Mouse (Mus musculus) Muller cell, postnatal 12 days (primary cell): ENCODE measurements at regions not wholly inside any gene's neighbourhood (a gene's known extent, or its start where the extent isn't known, plus 50 kb on each side); places are given as distances from the start of the nearest gene placed in this dataset.

Experiments used
- DNase-seq: peaks from one replicate; pipeline ENCODE4 v3.0.0-alpha.2; 2015; ENCODE audit errors: inconsistent ontology term

DNA sequence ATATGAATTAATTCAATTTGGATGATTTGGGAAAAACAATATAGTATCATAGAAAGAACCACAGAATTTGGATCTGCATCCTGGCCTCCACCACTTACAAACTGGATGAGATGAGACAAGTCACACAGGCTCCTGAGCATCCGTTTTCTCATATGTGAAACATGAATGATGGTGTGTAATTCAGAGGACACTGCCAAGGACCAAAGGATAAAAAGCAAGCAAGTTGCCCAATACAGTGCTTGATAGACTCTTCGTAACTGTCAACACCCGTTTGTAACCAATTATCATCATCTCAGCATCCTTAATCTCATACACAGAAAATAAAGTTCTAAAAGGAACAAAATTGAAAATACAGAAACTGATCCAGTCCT is 305.8 kb downstream of the Fam49a start:
- DNase-seq, result no peak

DNA sequence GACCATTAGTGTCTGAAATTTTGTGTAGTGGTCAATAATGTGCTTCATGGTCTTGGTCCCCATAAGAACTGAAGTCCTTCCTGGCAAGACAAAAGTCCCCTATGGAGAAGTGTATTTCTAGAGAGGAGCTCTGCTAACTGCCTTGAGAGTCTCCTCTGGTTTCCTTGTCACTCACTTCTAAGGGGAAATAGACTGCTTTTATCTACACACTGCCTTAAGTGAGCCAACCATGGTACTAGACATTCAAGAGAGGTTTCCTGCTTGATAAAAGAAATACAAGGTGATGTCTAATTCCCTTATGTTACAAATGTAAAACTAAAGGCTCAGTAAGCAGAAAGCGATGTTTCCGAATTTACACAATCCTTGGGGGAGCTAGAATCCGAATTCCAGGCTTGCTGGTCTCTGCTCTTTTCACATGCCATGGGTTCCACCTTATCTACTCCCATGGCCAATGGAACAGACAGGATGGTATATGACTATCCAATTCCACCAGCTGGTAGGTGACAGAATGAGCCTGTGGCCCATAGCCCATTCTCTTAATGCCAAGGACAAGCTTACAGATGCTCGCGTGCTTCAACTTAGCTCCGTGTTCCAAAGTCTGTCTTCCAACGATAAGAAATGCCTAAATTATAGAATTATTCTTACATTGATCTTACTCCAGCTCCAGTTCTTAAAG is 305.3 kb downstream of the Fam49a start:
- no peak for DNase-seq

DNA sequence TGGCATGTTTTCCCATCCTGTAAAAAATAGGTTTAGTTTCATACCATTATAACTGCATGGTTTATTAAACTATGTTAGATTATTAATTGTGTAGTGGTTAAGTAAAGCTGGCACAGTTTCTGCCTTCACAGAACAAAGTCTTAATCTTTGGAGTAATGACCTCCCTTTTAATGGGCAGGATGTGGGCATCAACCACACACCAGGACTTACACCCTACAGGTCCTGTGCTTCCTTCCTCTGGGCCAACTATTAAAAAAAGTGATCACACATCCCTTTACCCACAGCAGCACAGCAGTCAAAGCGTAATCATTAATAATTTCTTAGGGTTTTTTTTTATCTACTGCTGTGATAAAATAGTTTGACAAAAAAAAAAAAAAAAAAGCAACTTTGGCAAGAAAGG is 300.3 kb downstream of the Fam49a start:
- DNase-seq, result no peak

DNA sequence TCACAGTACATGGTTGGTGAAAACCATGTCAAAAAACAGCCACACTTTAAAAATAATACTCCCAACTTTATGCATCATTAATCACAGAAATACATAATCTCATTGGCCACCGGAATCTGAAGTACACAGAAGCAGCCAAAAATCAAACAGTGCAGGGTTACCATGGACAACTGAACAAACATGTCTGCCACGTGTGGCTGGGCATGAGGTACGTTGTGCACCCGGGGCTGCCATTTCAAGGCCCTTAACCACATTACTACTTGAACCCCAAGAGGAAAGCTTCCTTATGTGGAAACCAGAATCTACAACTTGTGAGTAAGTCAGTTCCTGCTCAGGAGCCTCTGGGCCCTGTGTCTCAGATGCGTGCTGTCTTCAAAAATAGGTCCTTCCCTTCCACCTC is 289.9 kb downstream of the Fam49a start:
- no peak for DNase-seq

DNA sequence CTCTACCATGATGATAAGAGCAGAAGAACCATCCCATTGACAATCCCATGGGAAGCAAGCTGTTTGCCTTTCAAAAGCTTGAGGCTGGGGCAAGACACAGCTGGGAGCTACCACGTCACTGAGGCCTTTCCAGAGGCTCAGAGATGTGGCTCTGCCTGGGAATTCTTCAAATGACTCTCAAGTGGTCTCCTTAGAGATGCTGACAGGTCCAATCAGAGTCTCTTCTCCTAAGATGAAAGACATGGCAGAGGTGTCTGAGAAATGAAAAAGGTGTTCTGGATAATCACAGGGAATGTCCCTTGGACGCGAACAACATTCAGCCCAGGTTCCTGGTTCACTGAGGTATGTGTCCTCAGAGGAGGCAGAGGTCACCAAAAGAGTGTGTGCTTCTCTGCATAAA is 287.7 kb downstream of the Fam49a start:
- no peak for DNase-seq

DNA sequence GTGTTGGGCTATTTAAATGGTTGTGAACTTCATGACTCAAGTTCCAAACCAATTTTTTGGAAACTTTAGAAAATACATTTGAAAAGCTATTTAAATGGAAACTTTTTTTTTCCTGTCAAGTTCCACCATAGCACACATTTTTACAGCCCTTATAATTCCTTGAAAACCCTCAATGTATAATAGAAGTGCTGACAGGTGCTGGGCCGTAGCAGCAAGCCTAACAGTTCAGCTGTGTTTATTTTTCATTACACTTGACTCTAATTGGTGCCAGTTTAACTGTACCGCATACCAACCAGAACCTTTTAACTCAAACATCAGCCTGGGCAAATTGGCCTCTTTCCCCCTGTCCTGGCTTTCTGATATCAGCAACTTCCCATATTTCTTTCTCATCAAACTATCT is 286.7 kb downstream of the Fam49a start:
- DNase-seq, result no peak

DNA sequence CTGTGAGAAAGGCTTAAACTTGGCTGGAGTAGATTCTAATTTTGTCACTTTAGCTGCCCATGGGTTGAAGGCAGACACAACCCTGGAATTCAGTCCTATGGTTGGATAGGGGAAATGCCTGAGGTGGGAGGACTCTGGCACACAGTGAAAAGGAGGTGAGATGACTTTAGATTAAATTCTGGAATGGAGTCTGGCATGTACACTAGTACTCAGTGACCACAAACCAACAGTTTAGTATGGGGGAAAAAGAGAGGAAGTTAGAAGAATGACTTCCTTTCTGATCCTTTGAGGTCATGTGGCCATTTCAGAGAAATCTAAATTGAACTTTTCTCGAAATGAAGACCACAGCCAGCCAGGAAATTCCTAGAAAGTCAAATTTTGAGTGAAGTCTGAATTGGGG is 285.5 kb downstream of the Fam49a start:
- DNase-seq, result no peak

DNA sequence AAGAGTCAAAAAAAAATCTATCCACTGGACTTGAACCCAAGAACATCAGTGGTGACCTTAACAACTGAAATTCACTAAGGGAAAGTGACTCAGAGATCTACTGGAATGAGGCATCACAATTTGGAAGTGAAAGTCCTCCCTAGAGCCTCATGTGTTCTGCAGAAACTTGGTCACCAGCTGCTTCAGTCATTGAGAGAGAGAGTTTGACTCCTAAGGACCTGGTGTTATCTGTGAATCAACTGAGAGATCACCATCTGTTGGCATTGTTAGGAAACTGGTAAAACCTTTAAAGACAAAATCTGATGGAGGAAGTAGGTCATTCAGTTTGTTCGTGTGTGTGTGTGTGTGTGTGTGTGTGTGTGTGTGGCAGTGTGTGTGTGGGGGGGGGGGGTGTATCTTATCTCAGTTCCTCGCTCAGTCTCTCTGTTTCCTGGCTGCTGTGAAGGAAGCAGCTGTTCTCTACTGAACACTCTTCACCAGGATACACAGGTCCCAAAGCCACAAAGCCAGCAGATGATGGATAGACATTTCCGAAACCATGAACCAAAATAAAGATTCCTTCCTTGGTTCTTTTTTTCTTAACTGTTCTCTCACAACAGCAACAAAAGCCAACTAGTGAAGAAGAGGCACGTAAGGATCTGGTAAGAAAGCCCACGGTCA is 284.6 kb downstream of the Fam49a start:
- DNase-seq, result no peak

DNA sequence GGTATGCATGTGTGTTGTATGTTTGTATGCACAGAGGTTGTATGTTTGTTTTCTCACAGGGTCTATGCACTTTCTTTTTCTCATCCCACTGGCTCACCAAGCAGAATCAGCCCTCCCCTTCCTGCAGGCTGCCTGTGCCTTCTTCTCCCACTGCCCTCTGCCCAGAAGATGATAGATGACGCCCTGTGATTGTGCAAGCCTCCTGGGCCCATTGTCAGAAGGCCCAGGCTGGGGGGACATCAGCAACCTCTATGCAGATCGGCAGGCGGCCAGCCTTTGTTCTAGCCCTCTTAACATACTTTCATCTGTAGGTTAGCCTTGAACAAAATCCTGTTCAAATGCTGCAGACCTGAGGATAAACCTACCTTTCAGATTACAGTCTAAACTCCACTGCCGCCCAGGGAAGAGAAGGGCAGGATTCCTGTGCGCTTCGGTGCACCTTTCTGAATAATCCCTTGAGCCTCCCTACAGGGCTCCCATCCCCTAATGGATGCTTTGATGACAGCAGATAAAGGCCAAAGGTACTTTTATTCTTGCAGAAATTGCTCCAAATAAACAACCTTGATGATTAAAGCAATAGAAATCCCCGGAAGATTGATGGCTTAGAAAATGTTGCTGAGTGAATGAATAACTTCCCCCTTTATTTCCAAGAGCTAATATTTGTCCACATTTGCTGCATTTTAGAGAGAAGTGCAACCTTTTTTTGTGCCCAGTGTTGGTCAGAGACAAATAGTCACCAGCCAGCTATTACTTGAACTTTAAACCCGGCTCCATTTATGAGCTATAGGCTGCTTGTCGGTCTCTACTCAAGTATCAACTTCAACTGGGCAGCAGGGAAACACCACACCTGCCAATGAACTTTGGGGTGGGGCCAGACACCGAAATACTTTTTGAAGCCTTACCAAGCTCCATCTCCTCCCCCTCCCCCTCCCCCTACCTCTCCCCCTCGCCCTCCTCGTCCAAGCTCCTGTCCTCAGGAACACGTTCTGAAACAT is 279.4 kb downstream of the Fam49a start:
- no peak for DNase-seq

DNA sequence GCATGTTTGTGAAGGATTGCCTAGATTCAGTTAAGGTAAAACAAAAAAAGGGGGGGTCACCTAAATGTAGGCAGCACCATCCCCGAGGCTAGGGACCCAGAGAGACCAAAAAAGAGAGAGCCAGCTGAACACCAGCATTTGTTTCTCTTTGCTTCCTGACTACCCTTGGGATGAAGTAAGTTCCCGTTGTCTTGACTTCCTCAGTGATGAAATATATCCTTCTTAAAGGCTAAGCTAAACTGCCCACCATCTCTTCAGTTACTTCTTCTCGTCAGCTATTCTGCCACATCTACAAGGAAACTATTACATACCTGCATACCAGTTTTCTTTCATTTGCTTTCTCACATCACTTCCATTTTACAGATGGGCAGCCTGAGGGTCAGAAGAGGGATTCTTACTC is 277.4 kb downstream of the Fam49a start:
- no peak for DNase-seq

DNA sequence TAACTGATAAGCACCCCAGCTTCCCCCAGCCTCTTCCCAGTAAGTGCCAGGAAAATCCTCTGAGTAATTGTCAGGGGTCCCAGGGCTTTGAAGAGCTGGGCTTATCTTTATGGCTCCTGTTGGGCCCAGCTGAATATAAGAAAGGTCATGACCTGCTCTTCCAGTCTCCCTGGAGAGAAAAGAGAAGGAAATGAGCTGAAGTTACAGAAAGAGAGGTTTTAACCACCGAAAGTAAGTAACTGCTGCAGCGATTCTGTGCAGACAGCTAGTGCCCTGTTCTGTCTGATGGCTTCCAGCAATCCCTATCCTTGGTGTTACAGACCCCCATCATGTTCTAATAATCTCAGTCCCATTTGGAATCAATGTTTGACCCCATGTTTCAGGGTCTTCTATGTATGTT is 272.8 kb downstream of the Fam49a start:
- DNase-seq, result no peak

DNA sequence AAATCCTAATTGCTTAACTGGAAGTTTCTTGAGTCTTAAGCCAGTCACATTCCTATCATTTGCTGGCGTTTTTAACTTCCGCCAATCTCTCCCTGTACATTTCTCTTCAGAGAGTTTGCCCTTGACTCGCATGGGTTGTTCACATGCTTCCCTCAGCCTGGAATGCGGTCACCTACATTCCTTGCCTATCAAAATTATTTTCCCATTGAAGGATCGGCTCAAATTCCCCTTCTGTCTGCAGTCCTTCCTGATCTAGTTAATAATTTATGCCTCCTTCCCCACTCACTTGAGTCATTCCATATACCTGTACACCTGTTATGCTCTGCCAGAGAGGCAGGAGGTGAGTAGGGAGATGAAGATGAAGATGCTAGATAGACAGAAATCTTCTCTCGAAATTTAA is 268.9 kb downstream of the Fam49a start:
- peak; percentile 25 for DNase-seq

DNA sequence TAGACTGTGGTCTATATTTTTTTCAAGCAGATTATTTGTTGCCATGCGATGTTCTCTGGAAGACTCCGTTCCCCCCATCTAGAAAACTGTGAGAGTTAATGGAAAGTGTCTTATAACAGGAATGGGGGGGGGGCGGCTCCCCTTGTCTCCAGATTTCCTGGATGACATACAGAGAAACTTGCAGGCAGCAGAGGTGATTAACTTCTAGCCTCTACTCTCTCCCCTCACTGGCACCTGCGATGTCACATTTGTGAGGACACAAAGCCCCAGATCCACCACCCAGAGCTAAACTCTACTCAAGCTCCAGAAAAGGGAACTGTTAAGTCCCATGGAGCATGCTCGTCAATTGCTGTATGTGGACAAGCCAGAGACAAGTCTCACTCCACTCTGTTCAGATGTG is 267.6 kb downstream of the Fam49a start:
- DNase-seq, result no peak

DNA sequence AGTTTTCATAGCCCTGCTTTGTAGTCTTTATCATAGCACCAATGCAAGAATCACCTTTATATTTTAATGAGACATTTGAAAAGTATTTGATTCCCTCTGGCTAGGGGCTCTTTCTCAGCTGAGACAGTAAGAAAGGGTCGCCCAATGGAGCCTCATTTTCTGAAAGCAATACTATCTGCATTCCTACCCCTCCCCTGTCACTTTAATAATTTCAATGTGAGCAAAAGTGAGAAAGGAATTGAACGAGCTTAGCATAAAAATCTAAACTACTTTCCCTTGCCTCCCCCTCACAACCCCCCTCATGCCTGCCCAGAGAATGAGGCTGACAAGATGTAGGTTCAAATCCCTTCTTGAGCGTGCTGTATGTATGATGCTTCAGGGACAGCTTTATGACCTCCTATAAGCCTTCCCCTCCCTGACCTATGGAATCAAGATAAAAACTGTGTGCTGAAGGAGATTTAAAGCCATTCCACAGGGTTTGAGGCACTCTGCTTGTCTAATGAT is 266.6 kb downstream of the Fam49a start:
- DNase-seq, result no peak

DNA sequence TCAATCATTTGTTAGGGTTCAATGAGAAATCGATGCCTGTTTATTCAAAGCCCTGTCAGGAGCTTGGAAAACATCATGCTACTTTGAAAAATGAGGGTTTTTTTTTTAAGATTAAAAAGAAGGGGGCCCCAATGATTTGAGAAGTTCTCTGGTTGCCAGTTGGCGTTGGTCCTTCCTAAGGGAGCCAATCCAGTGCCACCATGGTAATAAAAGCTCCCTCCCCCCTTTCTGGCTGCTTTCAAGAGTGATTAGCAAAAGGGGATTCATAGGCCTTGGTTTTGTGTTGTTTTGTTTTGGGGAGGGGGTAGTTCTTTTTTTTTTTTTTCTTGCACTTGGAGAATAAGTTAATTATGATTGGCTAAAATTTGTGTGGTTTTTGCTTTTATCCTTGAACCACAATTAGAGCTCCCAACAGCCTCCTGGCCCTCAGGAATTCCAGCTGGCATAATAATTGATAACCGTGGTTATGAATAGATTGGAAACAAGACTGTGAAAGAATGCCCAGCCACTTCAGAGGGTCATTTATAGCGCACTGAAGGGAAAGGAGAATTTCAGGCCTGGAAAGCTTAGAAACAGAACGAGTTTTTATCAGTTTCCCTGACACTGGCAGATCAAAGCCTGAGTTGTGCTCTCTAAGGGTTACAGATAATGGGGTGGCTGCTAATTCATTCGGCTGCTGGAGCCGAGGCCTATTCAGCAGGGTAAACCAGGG is 266.0 kb downstream of the Fam49a start:
- peak; percentile 87 for DNase-seq

DNA sequence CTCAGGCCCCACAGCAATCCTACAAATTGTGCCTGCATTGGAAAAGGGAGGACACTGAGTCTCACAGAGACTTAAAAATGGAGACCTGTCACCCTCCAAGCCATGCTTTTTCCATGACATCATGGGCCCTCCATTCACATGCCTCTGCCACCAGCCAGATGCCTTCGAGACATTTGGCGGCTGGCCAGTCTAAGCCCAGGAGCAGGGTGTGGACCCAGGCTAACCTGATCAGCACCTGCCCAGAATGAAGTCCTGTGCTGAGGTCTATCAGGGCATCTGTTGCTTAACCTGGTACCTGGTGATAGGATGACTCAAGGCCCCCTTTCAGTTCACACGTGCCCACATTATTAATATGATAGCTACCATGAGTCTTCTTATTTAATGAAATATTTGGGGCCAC is 265.4 kb downstream of the Fam49a start:
- DNase-seq, result peak; percentile 62

DNA sequence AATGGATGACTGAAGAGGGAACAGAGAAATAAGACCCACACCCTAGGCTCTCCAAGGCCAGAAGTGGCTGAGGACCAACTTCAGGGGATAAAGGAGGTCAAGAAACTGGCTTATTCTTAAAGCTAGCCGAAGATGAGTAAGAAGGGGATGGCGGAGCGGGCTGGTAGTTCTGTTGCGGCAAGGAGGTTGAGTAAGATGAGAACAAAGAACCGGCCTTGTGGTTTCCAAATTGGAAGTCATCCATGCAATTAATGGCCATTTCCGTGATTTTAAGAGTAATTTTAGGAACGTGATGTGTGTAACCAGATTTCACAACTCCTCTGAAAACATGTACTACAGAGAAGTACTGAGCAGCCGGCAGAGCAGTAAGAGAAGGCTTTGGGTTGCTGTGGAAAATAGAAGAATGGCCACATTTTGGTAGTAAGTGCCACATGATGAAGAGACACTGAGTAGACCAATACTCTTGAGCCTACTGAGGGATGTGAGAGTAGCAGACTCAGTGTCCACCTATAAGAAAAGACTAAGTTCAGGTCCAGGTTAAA is 258.4 kb downstream of the Fam49a start:
- DNase-seq, result no peak

DNA sequence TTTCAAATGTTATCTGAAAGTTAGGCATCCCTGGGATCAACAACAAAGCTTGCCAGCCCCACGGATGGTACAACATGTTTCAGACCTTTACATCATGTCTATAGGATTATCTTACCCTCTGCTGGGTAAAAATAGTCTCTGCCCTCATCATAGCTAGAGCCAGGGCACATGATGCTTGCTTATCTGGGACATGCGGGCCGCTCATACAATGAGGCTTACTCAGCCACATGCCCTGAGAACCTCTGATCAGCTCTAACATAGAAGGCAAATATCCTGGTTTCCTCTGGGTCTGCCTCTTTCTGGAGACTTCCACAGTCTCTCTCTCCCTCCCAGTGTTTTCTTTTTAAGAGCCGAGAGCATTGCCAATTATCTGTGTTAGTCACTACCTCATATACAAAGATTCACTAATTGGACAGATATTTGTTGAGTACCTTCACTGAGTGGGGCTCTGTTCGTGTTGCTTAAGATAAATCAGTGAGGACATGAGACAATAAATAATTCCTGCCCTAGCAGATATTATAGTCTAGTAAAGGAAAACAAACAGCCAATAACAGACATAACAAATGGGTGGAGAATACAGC is 256.6 kb downstream of the Fam49a start:
- peak; percentile 79 for DNase-seq

DNA sequence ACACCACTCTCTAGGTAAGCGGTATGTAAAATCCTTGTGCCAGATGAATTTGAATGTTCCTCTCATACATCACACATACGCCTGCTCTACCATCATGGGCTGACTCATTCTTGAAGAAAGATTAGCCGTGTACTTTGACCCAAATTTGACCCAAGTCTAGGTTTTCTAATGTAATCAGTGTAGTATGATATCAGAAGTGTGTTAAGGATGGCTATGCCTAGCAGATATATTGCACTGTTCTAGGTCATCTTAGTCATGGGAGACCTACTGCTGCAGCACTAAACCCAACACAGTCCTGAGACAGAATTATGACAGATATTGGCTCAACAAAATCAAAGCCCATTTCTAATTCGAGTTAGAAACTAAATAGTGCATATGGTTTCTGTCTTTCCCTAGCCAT is 255.1 kb downstream of the Fam49a start:
- DNase-seq, result no peak

DNA sequence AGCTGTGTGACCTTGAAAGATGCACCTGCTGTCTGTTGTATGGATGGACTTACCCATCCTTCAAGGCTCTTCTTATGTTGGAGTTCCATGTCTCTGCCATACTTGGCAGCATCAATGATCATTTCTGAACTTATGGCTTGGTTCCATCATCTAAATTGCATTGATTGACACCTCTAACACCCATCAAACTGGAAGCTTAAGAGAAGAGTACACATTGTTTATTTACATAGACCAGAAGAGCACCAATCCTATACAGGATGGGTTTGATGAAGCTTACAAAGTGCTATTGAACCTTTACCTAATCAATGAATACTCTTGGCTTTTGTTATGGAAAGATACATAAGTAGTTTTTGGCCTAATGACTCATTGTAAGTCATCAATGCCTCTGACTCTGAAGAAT is 248.8 kb downstream of the Fam49a start:
- no peak for DNase-seq
